Mouse (Mus musculus): ENCODE data around the gene Slc13a2. TPM values are rescaled to one million over a fixed set of nuclear protein-coding genes. Genes with fewer than 3 reads are reported as not detected.

Slc13a2 gene
- polyA plus RNA-seq, 1 experiment from 2014 or later: not detected

GRCm38 (mm10) chr11:78447168-78447567 is 25.2 kb upstream of the Slc13a2 start:
- WGBS: 76% methylated on average over 3 of the region's 3 CpGs
- Histone ChIP-seq H3K27me3 (replicated peaks; ENCODE audit: control insufficient read depth, insufficient read depth, low read length) (no peaks in the 10 kb centered on the region), H3K9me3 (replicated peaks; ENCODE audit: control insufficient read depth, low read length) (no peaks in the 10 kb centered on the region), H3K9ac (ENCODE audit: low read length) (no peak overlapping the region), H3K4me3 (ENCODE audit: low read depth, low read length) (no peak overlapping the region), H3K36me3 (ENCODE audit: control insufficient read depth, insufficient read depth, low read length) (no peaks in the 10 kb centered on the region), H3K27ac (ENCODE audit: low read depth, low read length) (no peak overlapping the region), H3K4me1 (ENCODE audit: control insufficient read depth, insufficient read depth, low read length) (no peaks in the 10 kb centered on the region), H3K4me2 (ENCODE audit: low read length) (no peak overlapping the region)
- ATAC-seq (no peak), DNase-seq (ENCODE audit: low spot score) (no peak)

- no peaks in the 10 kb centered on the region for H3K9me3 ChIP-seq (replicated peaks; ENCODE audit: control insufficient read depth, low read length)
- no peaks in the 10 kb centered on the region for H3K36me3 ChIP-seq (ENCODE audit: control insufficient read depth, insufficient read depth, low read length)
- no peak for ATAC-seq
- WGBS: 83% methylated on average over 5 of the region's 5 CpGs
- no peak overlapping the region for H3K27ac ChIP-seq (ENCODE audit: low read depth, low read length)
- H3K9ac ChIP-seq (ENCODE audit: low read length): no peak overlapping the region
- no peak overlapping the region for H3K4me2 ChIP-seq (ENCODE audit: low read length)
- no peak overlapping the region for H3K4me3 ChIP-seq (ENCODE audit: low read depth, low read length)
- no peak for DNase-seq (ENCODE audit: low spot score)
- H3K27me3 ChIP-seq (replicated peaks; ENCODE audit: control insufficient read depth, insufficient read depth, low read length): no peaks in the 10 kb centered on the region
- H3K4me1 ChIP-seq (ENCODE audit: control insufficient read depth, insufficient read depth, low read length): no peaks in the 10 kb centered on the region
Observed at GRCm38 (mm10) chr11:78443115-78443514, 21.1 kb upstream of the Slc13a2 start.

- Histone ChIP-seq H3K4me3 (ENCODE audit: low read depth, low read length) (no peak overlapping the region), H3K4me1 (ENCODE audit: control insufficient read depth, insufficient read depth, low read length) (no peaks in the 10 kb centered on the region), H3K4me2 (ENCODE audit: low read length) (no peak overlapping the region), H3K9ac (ENCODE audit: low read length) (no peak overlapping the region), H3K9me3 (replicated peaks; ENCODE audit: control insufficient read depth, low read length) (no peaks in the 10 kb centered on the region), H3K36me3 (ENCODE audit: control insufficient read depth, insufficient read depth, low read length) (no peaks in the 10 kb centered on the region), H3K27ac (ENCODE audit: low read depth, low read length) (no peak overlapping the region), H3K27me3 (replicated peaks; ENCODE audit: control insufficient read depth, insufficient read depth, low read length) (no peaks in the 10 kb centered on the region)
- WGBS: 81% methylated on average over 3 of the region's 3 CpGs
- DNase-seq (ENCODE audit: low spot score): no peak
- no peak for ATAC-seq
Observed at GRCm38 (mm10) chr11:78438399-78438930, 16.4 kb upstream of the Slc13a2 start.

GRCm38 (mm10) chr11:78437182-78437581 is 15.2 kb upstream of the Slc13a2 start:
- Histone ChIP-seq H3K4me1 (ENCODE audit: control insufficient read depth, insufficient read depth, low read length) (no peaks in the 10 kb centered on the region), H3K4me2 (ENCODE audit: low read length) (no peak overlapping the region), H3K36me3 (ENCODE audit: control insufficient read depth, insufficient read depth, low read length) (no peaks in the 10 kb centered on the region), H3K27ac (ENCODE audit: low read depth, low read length) (no peak overlapping the region), H3K4me3 (ENCODE audit: low read depth, low read length) (no peak overlapping the region), H3K9ac (ENCODE audit: low read length) (no peak overlapping the region), H3K27me3 (replicated peaks; ENCODE audit: control insufficient read depth, insufficient read depth, low read length) (no peaks in the 10 kb centered on the region), H3K9me3 (replicated peaks; ENCODE audit: control insufficient read depth, low read length) (no peaks in the 10 kb centered on the region)
- 93% methylated on average over 7 of the region's 7 CpGs for WGBS
- DNase-seq (ENCODE audit: low spot score) (no peak), ATAC-seq (no peak)

- DNase-seq (ENCODE audit: low spot score) (peak; percentile 32), ATAC-seq (no peak)
- no peak overlapping the region for H3K27ac ChIP-seq (ENCODE audit: low read depth, low read length)
- H3K4me1 ChIP-seq (ENCODE audit: control insufficient read depth, insufficient read depth, low read length): no peaks in the 10 kb centered on the region
- no peaks in the 10 kb centered on the region for H3K36me3 ChIP-seq (ENCODE audit: control insufficient read depth, insufficient read depth, low read length)
- H3K27me3 ChIP-seq (replicated peaks; ENCODE audit: control insufficient read depth, insufficient read depth, low read length): no peaks in the 10 kb centered on the region
- H3K4me2 ChIP-seq (ENCODE audit: low read length): no peak overlapping the region
- no peaks in the 10 kb centered on the region for H3K9me3 ChIP-seq (replicated peaks; ENCODE audit: control insufficient read depth, low read length)
- no peak overlapping the region for H3K9ac ChIP-seq (ENCODE audit: low read length)
- no peak overlapping the region for H3K4me3 ChIP-seq (ENCODE audit: low read depth, low read length)
- WGBS: 7% methylated on average over 19 of the region's 19 CpGs
Observed at GRCm38 (mm10) chr11:78435776-78436349, 13.8 kb upstream of the Slc13a2 start.

- H3K27ac ChIP-seq (ENCODE audit: low read depth, low read length): no peak overlapping the region
- H3K27me3 ChIP-seq (replicated peaks; ENCODE audit: control insufficient read depth, insufficient read depth, low read length): no peaks in the 10 kb centered on the region
- H3K36me3 ChIP-seq (ENCODE audit: control insufficient read depth, insufficient read depth, low read length): no peaks in the 10 kb centered on the region
- H3K4me3 ChIP-seq (ENCODE audit: low read depth, low read length): no peak overlapping the region
- no peak overlapping the region for H3K9ac ChIP-seq (ENCODE audit: low read length)
- no peak overlapping the region for H3K4me2 ChIP-seq (ENCODE audit: low read length)
- no peak for ATAC-seq
- WGBS: 81% methylated on average over 4 of the region's 4 CpGs
- no peaks in the 10 kb centered on the region for H3K4me1 ChIP-seq (ENCODE audit: control insufficient read depth, insufficient read depth, low read length)
- DNase-seq (ENCODE audit: low spot score): no peak
- no peaks in the 10 kb centered on the region for H3K9me3 ChIP-seq (replicated peaks; ENCODE audit: control insufficient read depth, low read length)
Observed at GRCm38 (mm10) chr11:78434052-78434451, 12.0 kb upstream of the Slc13a2 start.

GRCm38 (mm10) chr11:78431176-78431575 is 9.2 kb upstream of the Slc13a2 start:
- Histone ChIP-seq H3K27me3 (replicated peaks; ENCODE audit: control insufficient read depth, insufficient read depth, low read length) (no peaks in the 10 kb centered on the region), H3K9me3 (replicated peaks; ENCODE audit: control insufficient read depth, low read length) (no peaks in the 10 kb centered on the region), H3K4me3 (ENCODE audit: low read depth, low read length) (no peak overlapping the region), H3K36me3 (ENCODE audit: control insufficient read depth, insufficient read depth, low read length) (no peaks in the 10 kb centered on the region), H3K4me1 (ENCODE audit: control insufficient read depth, insufficient read depth, low read length) (no peaks in the 10 kb centered on the region), H3K4me2 (ENCODE audit: low read length) (no peak overlapping the region), H3K9ac (ENCODE audit: low read length) (no peak overlapping the region), H3K27ac (ENCODE audit: low read depth, low read length) (no peak overlapping the region)
- WGBS: 87% methylated on average over 10 of the region's 10 CpGs
- no peak for ATAC-seq
- no peak for DNase-seq (ENCODE audit: low spot score)

- DNase-seq (ENCODE audit: low spot score): no peak
- Histone ChIP-seq H3K9ac (ENCODE audit: low read length) (no peak overlapping the region), H3K4me1 (ENCODE audit: control insufficient read depth, insufficient read depth, low read length) (no peaks in the 10 kb centered on the region), H3K9me3 (replicated peaks; ENCODE audit: control insufficient read depth, low read length) (no peaks in the 10 kb centered on the region), H3K36me3 (ENCODE audit: control insufficient read depth, insufficient read depth, low read length) (no peaks in the 10 kb centered on the region), H3K27ac (ENCODE audit: low read depth, low read length) (no peak overlapping the region), H3K4me3 (ENCODE audit: low read depth, low read length) (no peak overlapping the region), H3K4me2 (ENCODE audit: low read length) (no peak overlapping the region), H3K27me3 (replicated peaks; ENCODE audit: control insufficient read depth, insufficient read depth, low read length) (no peaks in the 10 kb centered on the region)
- 55% methylated on average over 11 of the region's 11 CpGs for WGBS
- ATAC-seq: no peak
Observed at GRCm38 (mm10) chr11:78430195-78430878, 8.3 kb upstream of the Slc13a2 start.

GRCm38 (mm10) chr11:78428309-78428708 is 6.3 kb upstream of the Slc13a2 start:
- WGBS: 76% methylated on average over 5 of the region's 5 CpGs
- no peaks in the 10 kb centered on the region for H3K27me3 ChIP-seq (replicated peaks; ENCODE audit: control insufficient read depth, insufficient read depth, low read length)
- no peaks in the 10 kb centered on the region for H3K9me3 ChIP-seq (replicated peaks; ENCODE audit: control insufficient read depth, low read length)
- no peak overlapping the region for H3K4me2 ChIP-seq (ENCODE audit: low read length)
- DNase-seq (ENCODE audit: low spot score): no peak
- ATAC-seq: no peak
- H3K4me3 ChIP-seq (ENCODE audit: low read depth, low read length): no peak overlapping the region
- H3K27ac ChIP-seq (ENCODE audit: low read depth, low read length): no peak overlapping the region
- no peaks in the 10 kb centered on the region for H3K36me3 ChIP-seq (ENCODE audit: control insufficient read depth, insufficient read depth, low read length)
- no peaks in the 10 kb centered on the region for H3K4me1 ChIP-seq (ENCODE audit: control insufficient read depth, insufficient read depth, low read length)
- H3K9ac ChIP-seq (ENCODE audit: low read length): no peak overlapping the region
